In genomic region chr5:119875421-119875820, GRCm38 (mm10) we compare ENCODE assay signal across 15 mouse cellular contexts. TPM values are rescaled to one million over a fixed set of nuclear protein-coding genes. Genes with fewer than 3 reads are reported as not detected.
A peak's percentile ranks its signal among the peaks of the same experiment; 100 is the strongest.
DNase-seq lines count a peak whose midpoint lies in the region; ATAC-seq lines count a peak whose summit lies in the region.
"Had no signal": no experiment of that assay in that cellular context is flagged by ENCODE, and none has a peak within 500 bp of the region (broad histone marks: within the 10 kb centered on the region; RNA-seq: fewer than 3 reads in every experiment).

No protein-coding gene starts in this region.

- DNase-seq in adrenal gland, postnatal 10 days = peak; percentile 7
- no peak for DNase-seq in adrenal gland, adult (ENCODE audit: inconsistent age in 2 of 2, low spot score in 1 of 2)
- DNase-seq in ovary, postnatal 14 days (ENCODE audit: low spot score) = peak; percentile 1
- no peak for DNase-seq in ovary, adult 18-20 months (ENCODE audit: low spot score)
- peak; percentile 19 for DNase-seq in skeletal muscle tissue, adult 2 months (ENCODE audit: low read depth, low spot score)
- no peak for DNase-seq in embryo, embryonic 9.5 days (ENCODE audit: extremely low spot score)
- DNase-seq: gastrocnemius, postnatal 25 days; kidney, adult 11 months; kidney, postnatal 25 days; right cerebral cortex, postnatal 25 days; thymus, postnatal 4 days had no signal

- ATAC-seq in hematopoietic stem cell, adult 5-6 weeks (replicated peaks in 1 of 2; ENCODE audit: insufficient read depth in 1 of 2, low FRiP score in 2 of 2, low TSS enrichment in 1 of 2, low read depth in 1 of 2, poor library complexity in 2 of 2, severe bottlenecking in 2 of 2) = peak; percentile 44 to 56; a peak in 3 of 4 replicates
- no peak for ATAC-seq in erythroid progenitor cell, adult 5-6 weeks (replicated peaks; ENCODE audit: low FRiP score, poor library complexity, severe bottlenecking)

RNA-seq across cellular contexts. Expression of gene Tbx5, which starts 43.0 kb away (rescaled TPM):
- total RNA-seq in adrenal gland, postnatal 10 days (2021) = 1 to 10 TPM; 2.3 to 2.9 TPM
- total RNA-seq in hematopoietic stem cell, adult 5-6 weeks (2017) = not detected in 2 replicates
- total RNA-seq in erythroid progenitor cell, adult 5-6 weeks (2015; ENCODE audit: low replicate concordance) = not detected in 2 replicates
- total RNA-seq in erythroid progenitor cell, adult 5-6 weeks (2017; ENCODE audit: low replicate concordance) = not detected in 2 replicates
- total RNA-seq: layer of hippocampus, postnatal 10 days; left cerebral cortex, postnatal 14 days had no signal

Comparison
In these comparisons a context has a peak if more than half of its experiments do, and no peak if none do; other contexts are left out.
1. DNase-seq: peak in adrenal gland, postnatal 10 days (single experiment), ovary, postnatal 14 days (single experiment) and skeletal muscle tissue, adult 2 months (single experiment); none in adrenal gland, adult (0 of 2), ovary, adult 18-20 months (single experiment) and embryo, embryonic 9.5 days (single experiment).